Mouse (Mus musculus): Measurements from ENCODE around the gene Ldlrad3. TPM values are rescaled to one million over a fixed set of nuclear protein-coding genes. Genes with fewer than 3 reads are reported as not detected.

Gene Ldlrad3
- total RNA-seq, 2 experiments from 2014 or later: 8.9 to 9.9 TPM

DNA sequence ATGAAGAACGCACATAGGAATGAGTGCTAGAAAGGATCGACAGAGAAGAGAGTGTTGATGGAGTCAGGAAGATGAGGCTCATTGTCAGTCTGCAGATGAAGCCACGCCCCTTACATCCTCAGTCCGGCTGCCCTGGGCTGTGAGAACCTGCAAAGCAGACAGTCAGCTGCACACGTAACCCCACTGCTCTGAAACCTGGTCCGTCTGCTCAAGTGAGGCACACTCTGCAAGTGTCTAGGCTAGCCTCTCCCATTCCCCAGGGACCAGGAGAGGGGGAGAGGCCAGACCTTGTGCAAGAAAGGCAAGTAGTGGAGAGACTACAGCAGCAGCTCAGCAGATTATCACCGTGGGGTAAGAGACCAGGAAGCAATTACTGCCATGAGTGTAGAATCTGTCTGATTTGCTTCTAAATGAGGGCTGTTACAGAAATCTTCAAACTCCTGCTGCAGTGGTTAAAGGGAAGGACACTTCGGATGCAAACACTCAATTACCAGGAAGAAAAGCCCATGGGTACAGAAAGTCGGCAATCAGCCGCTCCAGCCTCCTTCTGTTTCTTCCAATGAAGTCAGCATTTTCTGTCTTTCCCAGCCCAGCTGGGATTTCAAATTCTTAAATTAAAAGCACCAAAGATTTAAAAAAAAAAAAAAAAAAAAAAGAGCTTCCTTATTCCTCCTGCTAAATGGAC is 136.2 kb downstream of the Ldlrad3 start:
- no peak for DNase-seq (ENCODE audit: low spot score in 2 of 2)

DNA sequence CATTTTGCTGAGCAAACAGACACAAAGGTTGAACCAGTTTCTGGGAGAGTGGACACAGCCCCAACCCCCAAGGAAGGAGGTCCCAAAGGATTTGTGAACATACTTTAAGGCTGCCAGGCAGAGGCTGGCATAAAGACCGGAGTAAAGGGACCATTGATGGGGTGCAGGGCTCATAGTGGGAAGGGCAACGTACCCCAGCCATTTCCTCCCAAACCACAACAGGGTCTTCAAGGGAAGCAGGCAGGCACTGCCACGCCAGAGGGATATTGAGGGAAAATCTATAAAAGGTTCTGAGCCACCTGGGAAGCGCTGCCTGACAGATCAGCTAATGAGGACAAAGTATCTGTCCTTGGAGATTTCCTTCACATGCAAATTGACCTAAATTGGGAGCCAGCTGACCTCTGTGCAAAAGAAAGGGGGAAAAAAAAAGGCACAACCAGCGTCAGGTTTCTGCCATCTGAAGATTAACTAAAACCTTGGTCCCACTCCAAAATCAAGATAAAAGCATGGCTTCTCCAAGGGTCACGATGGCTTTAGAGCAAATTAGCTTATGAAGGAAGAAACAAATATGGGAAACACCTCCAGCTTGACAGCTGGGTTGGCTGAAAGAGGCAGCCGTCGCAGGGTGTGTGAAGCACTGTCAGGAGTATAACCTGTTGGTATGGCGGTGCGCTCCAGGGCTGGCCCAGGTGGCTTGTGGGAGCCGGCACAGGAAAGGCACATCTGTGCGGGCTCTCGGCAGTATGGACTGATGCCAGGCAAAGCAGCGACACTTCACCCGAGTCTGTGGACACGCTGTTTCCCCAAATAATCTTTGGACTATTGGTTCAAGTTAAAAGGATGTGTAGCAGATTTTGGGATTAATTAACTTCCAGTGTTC is 137.6 kb downstream of the Ldlrad3 start:
- no peak for DNase-seq (ENCODE audit: low spot score in 2 of 2)
- intact Hi-C loops (cut with DNase I): no loop called here

More for the DNA sequence above, 136.2 kb downstream of the Ldlrad3 start:
- intact Hi-C loops (cut with DNase I): no loop called here

DNA sequence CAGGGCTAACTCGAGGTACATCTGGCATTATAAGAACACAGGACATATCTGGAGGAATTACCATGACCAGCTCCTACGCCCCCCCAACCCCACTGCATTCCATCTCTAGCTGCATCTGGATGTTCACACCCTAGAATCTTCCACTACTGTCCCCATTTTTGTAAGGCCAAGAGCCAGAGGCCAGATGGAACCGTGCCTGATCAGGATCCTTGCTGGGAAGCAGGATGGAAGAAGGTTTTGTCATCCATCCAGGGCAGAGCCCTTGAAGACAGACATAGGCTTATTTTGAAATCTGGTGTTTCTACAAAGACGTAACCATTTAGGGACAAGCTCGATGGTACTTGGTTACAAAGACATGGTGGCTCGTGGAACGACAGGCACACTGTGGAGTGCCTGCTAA is 139.7 kb downstream of the Ldlrad3 start:
- intact Hi-C loops (cut with DNase I): no loop called here
- no peak for DNase-seq (ENCODE audit: low spot score in 2 of 2)

DNA sequence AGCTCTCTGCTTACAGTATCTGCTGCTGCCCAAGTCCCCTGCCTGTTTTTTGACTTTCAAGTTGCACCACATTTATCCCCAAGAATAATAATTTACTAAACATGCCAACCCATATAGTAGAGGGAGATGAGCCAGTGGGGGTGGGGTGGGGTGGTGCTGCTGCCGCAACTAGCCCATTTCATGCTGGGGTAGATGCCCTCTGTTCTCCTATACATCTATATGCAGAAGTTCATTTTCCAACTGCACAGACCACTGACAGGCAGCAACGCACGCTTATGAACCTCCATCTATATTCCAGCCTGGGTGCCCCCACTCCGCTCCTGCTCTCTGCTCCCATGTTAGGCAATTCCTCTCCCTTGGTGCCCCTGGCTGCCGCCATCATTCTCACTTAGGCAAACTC is 145.7 kb downstream of the Ldlrad3 start:
- DNase-seq (ENCODE audit: low spot score in 2 of 2): no peak
- intact Hi-C loops (cut with DNase I): no loop called here

DNA sequence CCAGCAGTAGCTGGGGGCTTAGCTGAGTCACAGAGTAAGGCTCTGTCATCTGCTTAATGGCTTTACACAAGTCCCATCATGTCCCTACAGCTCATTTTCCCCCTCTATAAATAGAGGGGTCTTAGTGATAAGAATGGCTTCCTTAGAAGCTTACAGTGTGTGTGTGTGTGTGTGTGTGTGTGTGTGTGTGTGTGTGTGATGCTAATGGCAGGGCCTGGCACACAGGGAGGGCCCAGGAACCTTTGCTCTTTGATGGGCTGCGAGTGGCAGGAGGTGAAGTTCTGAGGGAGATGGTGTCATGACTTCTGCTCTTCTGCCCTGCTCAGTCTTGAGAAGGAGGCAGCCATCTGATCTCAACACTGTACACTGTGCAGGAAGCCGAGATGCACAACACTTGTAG is 146.2 kb downstream of the Ldlrad3 start:
- DNase-seq (ENCODE audit: low spot score in 2 of 2): no peak
- intact Hi-C loops (cut with DNase I): no loop called here

DNA sequence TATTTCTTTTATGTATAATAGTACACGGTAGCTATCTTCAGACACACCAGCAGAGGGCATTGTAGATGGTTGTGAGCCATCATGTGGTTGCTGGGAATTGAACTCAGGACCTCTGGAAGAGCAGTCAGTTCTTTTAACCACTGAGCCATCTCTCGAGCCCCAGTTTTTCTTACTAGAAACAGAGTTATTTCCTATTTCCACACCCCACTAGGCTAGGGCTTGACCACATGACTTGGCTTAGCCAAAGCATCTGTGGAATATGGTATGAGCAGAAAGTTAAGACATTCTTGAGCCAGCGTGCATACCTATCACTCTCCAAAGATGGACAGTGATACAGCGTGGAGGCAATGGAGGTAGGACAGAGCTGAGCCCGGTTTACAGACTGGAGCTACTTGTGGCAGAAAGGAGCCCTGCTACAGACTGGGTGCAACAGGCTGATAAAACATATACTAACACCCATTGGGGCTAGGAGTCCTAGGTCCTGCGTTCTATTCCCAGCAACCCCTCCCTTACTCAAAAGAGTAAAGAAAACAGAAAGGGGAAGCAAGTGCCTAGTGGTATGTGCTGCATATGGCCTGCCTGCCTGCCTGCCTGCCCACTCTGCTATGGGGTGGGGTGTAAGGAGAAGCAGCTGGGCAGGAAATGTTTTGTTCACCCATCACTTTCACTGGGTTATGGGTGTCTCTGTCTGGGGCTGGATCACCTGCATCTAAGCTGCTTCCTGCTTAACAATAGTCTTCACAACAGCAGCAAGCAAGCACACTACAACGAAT is 147.1 kb downstream of the Ldlrad3 start:
- intact Hi-C loops (cut with DNase I): no loop called here
- DNase-seq (ENCODE audit: low spot score in 2 of 2): no peak

DNA sequence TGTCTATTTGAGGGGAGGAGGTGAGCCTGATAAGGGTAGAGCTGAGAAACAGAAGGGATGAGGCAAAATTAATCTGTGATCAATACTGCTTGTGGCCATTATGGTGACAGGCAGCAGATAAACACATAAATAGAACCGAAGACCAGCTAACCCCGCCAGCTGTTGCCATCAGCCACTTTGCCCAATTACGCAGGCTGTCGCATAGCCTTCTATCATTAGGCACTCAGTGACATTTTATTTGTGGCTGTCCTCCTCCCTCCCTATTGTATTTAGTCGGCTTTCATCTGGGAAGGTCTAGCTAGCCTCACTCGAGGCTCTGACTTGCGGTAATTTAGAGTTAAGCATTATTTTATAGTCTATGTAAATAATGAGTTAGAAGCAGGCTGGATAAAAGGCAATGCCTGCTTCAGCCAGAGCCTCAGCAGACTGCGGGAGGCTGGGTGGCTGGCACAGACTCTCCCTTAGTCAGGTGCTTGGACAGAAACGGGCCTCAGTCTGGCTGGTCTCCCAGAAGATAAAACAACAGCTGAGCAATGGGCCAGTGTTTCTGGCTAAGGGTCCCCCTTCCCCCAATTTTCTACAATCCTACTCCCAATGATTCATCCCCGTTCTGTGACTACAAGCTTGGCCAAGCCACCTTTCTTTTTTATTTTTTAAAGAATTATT is 147.8 kb downstream of the Ldlrad3 start:
- peak; percentile 74 to 75 for DNase-seq (ENCODE audit: low spot score in 2 of 2)
- intact Hi-C loops (cut with DNase I): no loop called here

DNA sequence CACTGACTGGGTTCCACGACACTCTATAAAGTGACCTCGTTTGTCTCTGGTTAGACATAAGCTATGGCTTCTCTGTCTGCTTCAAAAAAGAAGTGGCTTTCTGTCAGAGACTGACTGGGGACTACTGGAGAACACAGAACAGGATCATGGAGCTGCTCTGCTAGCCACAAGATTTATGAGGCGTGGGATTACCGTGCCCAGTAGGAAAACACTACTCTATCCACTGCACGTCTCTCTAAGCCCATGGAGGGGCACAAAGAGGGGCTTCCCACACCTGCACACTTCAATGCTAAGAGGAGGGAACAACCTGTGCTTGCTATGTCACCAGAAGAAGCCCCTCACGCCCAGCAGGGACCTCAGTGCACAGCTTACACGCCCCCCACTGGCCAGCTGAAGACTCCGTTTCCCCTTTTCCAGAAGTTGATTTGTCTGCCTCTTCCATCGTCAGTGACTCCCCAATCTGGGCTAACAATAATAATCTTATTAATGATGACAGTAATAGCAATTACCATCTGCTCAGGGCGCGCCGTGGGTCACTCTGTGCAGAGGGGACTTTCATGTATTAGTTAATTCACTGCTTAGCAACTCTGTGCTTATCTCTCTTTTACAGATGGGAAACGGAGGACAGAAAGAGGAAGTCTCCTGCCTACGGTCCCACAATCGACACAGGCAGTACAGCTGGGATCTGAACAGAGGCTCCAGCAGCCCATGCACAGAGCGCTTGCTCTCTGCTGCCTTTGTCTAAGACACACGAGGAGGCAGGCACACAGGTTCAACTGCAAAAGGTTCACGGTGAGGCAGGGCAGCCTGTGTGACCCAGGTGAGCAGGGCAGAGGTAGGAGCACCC is 149.3 kb downstream of the Ldlrad3 start:
- intact Hi-C loops (cut with DNase I): no loop called here
- no peak for DNase-seq (ENCODE audit: low spot score in 2 of 2)

DNA sequence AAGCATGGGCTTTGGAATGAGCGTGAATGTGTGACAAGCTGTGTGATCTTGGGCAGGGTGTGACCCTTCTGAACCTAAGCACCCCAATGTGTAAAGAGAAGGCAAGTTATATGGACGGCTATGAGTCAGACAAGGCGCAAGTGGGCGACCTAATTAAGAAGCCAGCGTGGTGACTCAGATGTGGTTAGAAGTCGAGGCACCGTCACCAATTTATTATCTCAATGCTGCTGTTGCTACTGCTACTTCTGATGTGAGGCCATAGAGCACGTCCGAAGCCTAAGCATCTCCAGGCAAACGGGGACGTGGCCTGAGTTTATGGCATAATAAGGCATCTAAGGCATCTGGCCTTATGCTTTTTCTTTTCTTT is 151.7 kb downstream of the Ldlrad3 start:
- DNase-seq (ENCODE audit: low spot score in 2 of 2): no peak
- intact Hi-C loops (cut with DNase I): loop anchor here (5.0 kb wide), 1 partner anchor 418 kb away; the partner anchor contains the start of gene Fjx1

DNA sequence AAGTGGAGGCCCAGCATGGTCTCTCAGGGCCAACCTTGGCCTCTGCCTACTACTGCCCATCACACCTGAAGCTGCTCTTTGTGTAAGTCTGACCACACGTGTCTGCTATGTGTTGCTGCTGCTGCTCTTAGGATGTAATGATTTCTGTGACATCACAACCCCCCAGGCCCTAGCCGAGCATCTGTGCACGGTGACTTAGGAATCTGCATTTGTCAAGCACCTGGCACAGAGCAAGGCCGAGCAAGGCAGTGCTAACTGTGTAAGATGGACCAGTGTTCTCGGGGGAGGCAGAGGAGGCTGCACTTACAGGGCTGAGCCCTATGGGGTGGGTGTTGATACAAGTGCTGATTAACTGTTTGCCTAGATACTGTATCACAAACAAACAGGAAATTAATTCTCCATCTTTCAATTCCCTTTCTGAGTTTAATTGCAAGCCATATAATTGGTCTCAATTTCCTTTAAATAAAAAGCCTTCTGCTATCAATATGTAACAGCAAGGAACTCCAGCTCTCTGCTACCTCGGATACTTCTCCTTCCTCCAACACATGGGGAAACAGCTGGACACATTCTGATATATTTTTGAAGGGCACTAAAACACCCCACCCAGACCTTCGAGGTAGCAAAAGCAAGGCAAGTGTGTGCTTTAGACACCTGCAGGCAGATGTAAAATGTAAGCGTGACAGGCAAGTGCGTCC is 152.2 kb downstream of the Ldlrad3 start:
- intact Hi-C loops (cut with DNase I): loop anchor here (5.0 kb wide), 1 partner anchor 418 kb away; the partner anchor contains the start of gene Fjx1
- DNase-seq (ENCODE audit: low spot score in 2 of 2): no peak

DNA sequence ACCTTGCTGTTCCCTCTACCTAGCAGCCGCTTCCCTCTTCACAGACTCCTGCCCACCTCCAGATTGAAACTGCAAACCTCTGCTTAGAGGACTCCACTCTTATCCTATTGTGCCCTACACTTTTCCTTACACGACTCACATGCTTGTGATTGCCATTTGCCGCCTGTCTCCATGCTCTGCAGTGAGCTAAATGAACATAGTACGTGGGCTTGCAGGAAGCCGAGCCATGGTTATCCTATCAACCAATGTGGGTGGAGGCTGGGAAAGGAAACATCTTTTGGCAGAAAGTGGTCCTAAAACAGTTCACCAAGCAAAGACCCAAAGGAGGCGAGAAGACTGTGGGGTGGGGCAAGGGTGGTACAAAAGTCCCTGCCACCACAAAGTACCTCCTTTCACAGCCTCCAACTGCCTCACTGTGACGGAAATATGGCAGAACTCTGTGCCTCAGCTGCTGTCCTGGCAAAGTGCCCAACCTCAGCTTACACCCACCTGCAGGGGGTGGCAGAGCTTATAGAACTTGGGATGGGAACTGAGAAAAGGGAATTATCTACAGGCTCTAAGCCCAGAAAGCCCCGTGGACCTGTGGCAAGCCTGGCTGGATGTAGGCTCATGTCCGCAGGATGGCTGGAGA is 153.4 kb downstream of the Ldlrad3 start:
- intact Hi-C loops (cut with DNase I): loop anchor here (5.0 kb wide), 1 partner anchor 419 kb away; the partner anchor contains the start of gene Fjx1

DNA sequence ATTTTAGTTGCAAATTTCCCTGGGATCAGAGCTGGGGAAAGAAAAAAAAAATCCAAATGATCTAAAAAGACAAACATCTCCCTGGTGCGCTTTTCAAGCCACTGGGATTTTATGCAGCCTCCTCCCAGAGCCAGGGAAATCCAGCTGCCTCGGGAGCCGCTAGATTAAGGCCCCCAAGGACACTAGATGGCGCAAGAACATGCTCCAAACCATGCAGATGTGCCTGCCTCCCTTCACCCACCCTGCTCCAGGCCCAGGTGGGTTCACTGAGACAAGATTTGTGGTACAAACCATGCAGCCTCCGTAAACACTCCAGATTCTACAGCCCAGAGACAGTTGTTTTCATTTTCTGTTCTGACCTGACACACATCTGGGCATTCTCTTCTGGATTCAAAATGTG is 155.5 kb downstream of the Ldlrad3 start:
- DNase-seq (ENCODE audit: low spot score in 2 of 2): peak; percentile 55 to 66
- intact Hi-C loops (cut with DNase I): loop anchor here (2.0 to 5.0 kb wide), 2 partner anchors 76 to 422 kb away; partner anchors contain the start of gene Fjx1

More for the DNA sequence above, 153.4 kb downstream of the Ldlrad3 start:
- peak; percentile 80 to 83 for DNase-seq (ENCODE audit: low spot score in 2 of 2)

DNA sequence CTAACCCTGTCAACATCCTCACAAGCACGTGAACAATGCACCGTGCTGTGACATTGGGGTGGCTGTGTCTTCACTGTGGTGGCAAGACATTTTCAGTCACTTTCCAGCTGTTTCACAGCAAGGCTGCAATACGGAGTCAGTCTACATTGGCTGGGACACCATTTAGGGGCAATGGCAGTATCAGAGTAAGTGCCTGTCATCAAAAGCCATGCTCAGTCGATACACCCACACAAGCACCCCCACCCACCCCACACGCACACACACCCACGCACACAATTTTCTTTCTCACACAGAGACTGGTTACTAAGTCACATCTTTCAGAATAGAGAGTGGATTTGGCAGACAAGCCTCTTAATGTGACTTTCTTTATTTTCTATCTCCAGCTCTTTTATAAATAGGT is 156.0 kb downstream of the Ldlrad3 start:
- intact Hi-C loops (cut with DNase I): loop anchor here (2.0 to 5.0 kb wide), 2 partner anchors 77 to 422 kb away; partner anchors contain the start of gene Fjx1
- no peak for DNase-seq (ENCODE audit: low spot score in 2 of 2)

DNA sequence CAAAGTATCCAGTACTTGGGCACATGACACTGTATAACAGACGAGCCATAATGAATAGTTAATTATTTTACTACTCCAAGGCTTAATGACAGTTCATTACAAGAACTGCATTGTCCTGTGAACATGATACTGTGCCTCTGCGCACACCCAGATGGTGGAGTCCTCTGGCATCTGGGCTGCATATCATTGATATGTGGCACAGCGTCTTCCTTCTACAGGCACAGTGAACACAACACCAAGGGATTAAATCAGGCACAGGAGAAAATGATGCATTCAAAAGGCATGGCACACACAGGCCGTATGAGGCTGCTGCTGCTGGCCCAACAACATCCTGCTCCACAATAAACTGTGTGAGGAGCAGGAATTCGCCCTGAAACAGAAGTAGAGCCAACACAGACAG is 156.5 kb downstream of the Ldlrad3 start:
- intact Hi-C loops (cut with DNase I): loop anchor here (2.0 to 5.0 kb wide), 2 partner anchors 77 to 423 kb away; partner anchors contain the start of gene Fjx1
- DNase-seq (ENCODE audit: low spot score in 2 of 2): no peak

DNA sequence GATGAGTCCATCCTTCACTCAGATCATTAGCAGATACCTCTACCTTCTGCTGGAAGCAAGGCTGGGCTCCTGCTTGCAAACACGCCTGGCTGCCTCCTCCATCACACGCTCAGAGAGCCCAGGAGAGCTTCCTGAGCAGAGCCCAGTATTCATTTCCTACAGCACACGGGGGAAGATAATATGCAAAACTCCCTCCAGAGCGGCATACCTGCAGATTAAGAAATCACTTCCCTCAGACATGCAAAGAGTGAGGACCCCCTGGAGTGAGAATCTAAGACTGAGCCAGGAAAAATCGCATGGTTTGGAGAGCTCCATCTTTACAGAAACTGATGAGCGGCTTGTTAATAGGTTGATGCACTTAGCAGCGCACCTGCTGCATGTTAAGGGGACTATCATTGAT is 158.9 kb downstream of the Ldlrad3 start:
- intact Hi-C loops (cut with DNase I): no loop called here
- DNase-seq (ENCODE audit: low spot score in 2 of 2): no peak

DNA sequence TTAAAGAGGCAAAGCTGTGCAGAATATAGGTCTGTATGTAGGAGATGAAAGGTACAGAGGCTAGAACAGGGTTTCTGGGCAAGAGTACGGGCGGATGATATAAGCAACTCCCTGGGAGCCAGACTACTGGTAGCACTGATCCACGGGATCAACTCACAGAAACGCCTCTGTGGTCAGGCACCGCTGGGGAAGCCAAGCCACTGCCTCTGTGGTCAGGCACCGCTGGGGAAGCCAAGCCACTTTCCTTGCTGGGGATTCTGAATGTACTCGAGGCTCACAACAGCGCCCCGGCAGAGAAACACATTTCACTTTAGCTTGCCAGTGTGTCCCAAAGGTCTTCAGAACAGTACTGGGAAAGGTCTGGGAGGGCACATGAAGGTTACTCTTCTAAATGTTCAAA is 160.0 kb downstream of the Ldlrad3 start:
- intact Hi-C loops (cut with DNase I): no loop called here
- no peak for DNase-seq (ENCODE audit: low spot score in 2 of 2)

DNA sequence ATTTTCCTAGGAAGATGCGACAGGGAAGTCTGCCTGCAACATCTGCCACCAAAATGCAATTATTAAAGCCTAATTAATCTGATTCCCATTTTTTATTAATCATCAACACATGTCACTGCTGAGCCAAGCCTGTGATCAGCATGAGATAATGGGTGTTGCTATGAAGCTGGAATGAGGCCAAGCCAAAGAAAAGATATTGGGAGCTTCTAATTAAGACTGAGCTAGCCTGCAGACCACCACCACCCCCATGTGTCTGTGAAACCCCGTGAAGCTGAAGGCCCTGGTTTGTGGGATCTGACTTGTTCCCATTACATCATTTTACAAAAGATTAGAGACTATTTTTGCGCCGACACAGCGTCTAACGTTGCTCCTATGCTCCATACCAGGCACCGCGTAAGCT is 161.7 kb downstream of the Ldlrad3 start:
- intact Hi-C loops (cut with DNase I): no loop called here
- DNase-seq (ENCODE audit: low spot score in 2 of 2): no peak

All from left cerebral cortex, postnatal 36 days (tissue).